Mouse (Mus musculus) cortical plate, adult 2 months (tissue): ENCODE measurements around the gene Scamp3.

ENCODE experiments used
- CTCF ChIP-seq: fragments of 200-500 bp; IDR thresholded peaks from 2 replicates; pipeline ENCODE4 v1.5.1; 2011; ENCODE audit warnings: mild to moderate bottlenecking, control low read depth, low read length; ENCODE audit not compliant: insufficient read depth; ENCODE audit errors: extremely low read depth
- POLR2A ChIP-seq: fragments of 200-500 bp; IDR thresholded peaks from 2 replicates; pipeline ENCODE4 v1.6.1; 2011; ENCODE audit warnings: mild to moderate bottlenecking, low read length, control low read depth; ENCODE audit not compliant: insufficient read depth; ENCODE audit errors: extremely low read depth

- TF ChIP-seq CTCF (no peak), POLR2A (no peak)
Measured at GRCm38 (mm10) chr3:89203142-89203514, 25.9 kb downstream of the Scamp3 start.
